Mouse (Mus musculus): ENCODE results near the gene Cdon.

Cdon gene

DNA sequence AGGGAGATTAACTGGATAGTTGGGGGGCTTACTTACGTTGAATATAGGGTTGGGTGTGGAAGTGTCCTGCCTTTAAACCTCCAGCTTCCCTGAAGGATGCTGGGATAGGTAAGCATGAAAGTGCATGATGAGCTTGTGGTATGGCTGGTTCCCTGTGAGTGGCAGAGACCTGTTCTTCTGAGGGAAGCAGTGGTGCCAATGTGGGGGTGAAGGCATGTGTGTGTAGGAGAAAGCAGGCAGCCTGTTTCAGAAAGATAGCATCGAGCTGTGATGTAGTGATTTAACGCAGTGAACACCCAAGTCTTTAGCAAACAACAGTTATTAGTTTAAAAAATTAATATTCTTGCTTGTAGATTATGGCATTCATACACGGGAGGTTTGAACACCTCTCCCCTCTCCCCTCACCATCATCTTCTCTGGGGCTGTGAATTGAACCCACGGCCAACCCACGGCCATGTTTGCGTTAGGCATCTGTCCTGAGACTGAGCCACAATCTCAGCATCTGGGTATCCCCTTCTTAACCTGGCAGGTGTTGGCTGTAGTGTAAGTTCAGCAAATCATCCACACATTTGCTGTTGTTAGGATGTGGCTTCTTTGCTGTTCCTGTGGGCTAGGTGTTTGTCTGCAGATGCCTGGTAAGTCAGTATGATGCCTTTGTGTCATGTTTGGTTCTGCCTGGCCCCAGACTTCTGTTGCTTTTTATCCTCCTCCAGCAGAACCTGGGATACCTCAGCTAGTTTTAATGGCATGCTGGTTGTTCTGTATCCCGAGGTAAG, 17.5 kb downstream of the Cdon start:
- DNase-seq (ENCODE audit: low spot score in 2 of 2), result peak in 1 of 2 experiments; percentile 36

DNA sequence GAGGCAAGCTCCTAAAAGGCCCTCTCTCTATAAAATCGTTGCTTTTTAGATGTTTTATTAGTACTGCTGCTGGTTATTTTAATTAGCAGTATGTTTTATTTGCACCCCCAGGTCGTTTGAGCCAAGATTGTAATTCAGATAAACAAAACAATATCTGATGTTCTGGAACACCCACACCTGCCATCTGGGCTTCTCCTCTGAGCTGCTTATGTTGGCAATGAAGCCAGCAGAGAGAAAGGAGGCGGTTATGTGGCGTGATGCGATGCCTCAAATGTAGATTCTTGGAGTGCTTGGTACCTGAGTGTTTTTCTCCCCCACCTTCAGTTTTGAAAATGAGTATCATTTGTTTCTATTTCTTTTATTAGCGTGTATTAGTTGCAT, 18.1 kb downstream of the Cdon start:
- peak; percentile 82 to 87 for DNase-seq (ENCODE audit: low spot score in 2 of 2)

DNA sequence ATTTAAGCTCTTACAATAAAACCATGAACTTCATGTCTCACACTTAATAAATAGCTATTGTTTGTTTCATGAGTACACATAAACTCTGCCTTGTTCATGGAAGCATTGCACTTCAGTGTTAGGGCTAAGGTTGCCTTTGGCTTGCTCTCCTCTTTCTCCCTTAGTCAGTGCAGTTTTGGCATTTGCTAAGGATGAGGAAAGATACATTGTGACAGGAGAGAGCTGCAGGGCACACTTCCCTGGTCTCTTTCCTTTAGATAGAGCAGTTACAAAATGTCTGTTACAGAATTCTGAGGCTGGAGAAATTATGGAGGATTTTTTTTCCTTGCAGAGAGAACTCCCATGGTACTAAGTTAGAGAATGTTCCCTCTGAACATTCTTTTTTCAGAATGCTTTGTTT, 18.8 kb downstream of the Cdon start:
- no peak for DNase-seq (ENCODE audit: low spot score in 2 of 2)

DNA sequence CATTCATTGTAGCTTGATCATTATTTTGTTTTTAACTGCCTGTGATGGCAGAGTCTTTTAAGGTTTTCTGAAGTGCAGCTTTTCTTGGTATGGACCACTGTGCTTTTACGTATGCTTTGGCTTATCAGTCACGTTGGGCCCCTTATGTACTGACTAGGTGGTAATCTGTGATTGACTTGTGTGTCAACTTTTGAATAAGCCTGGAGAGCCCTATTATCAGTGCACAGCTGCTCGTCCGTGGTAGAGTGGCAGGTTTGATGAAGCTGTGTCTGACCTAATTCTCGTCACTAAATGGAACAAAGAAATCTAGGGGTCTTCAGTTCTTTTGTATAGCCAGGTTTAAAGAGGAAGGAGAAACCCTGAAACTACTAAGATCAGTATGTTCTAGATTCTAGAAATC, 21.5 kb downstream of the Cdon start:
- DNase-seq (ENCODE audit: low spot score in 2 of 2), result no peak

DNA sequence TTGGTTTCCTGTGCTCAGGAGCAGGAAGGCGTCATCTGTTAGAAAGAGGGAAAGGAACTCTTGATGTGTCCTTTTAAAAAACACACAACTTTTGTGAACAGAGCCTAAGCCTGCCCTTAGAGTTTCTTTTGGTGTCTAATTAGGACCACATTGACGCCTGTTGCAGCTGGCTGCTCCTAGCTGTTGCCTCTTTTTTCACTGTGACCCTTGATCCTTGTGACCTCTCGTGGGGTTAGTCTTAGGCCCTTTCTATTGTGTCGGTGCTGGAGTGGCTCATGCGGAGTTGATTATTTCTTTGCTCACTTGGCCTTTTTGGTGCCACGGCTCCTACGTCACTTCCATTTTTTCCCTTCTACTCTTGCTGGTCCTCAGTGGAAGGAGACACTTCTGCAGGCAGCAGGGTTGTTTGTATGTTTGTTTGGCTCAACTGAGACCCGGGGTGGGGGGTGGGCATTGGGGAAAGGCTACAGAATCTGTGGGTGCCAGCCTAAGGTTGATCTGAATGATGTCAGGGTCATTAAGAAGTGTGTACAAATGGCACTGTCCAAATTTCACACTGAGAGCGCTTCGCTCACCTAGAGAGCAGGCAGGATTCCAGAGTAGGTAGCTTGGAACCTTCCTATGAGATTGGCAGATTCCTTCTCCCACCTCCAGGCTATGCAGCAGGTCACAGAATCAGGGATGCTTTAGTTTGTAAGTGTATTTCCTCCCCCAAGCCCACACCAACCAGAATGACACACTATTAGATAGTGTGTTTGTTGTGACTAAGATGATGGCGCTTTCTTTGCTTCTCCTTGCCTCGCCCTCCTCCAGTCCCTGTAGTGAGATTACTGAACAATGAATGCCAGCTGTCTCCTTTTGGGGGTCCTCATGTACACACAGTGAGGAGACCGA, 22.9 kb downstream of the Cdon start:
- no peak for DNase-seq (ENCODE audit: low spot score in 2 of 2)

DNA sequence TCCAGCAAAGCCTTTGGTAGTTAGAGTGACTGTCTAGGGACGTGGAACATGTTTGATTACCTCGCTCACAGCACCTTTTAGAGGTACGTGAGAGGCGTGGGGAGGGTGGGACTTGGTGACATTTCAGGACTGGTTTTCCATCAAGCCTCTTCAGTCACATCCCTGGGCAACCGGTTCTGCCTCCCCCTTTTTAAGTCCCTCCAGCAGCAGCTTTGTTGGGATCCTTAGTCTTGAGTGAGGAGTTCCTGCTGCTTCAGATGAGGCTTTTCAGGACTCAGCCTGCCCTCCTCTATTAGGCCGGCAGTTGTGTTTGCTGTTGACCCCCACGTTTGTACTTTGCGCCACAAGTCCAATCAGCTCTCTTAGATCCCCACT, 23.6 kb downstream of the Cdon start:
- no peak for DNase-seq (ENCODE audit: low spot score in 2 of 2)

DNA sequence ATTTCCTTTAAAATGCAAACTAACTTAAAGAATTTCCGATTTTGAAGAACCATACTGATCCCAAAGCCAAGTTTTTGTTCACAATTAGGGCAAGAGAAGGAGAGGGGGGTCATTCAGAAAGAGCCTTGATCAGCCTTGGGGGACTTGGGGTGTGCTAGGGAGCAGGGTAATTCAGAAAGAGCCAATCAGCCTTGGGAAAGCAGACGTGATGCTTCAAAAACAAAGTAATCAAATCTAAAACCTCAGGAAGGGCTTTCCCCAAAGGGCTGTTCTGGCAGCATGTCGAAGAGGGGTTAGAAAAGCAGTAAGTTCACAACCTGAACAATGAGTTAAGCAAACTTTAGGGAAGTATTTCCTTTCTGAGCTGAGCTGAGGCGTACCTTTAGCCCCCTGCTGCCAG, 26.0 kb downstream of the Cdon start:
- DNase-seq (ENCODE audit: low spot score in 2 of 2), result no peak

DNA sequence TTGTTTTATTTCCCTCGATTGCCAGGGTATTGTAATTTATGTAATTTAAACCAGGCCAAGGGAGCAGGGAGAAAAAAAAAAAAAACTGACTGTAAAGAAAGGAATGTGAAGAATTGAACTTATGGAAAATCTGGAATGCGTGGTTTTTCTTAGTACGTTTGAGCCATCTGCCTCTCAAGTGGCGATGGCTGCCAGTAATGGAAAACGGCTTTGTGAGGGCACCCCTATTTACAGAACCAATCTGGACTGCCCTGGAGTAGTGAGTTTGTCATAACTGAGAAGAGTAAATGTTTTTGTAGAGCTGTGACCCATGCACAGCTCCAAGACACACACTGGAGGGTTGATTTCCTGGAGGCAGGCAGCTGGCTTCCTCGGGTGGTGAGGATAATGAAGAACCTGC, 32.4 kb downstream of the Cdon start:
- no peak for DNase-seq (ENCODE audit: low spot score in 2 of 2)

DNA sequence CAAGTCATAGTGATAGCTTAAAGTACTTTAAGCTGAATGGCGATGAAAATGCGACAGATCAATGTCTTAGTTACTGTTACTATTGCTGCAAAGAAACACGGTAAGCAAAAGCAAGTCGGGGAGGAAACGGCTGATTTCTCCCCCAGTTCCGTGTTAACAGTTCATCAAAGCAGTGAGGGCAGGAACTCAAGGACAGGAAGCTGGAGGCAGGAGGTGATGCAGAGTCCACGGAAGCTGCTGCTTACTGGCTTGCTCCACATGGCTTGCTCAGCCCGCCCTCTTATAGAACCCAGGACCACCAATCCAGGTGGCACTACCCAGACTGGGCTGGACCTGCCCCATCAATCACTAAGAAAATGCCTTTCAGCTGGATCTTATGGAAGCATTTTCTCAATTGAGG, 38.7 kb downstream of the Cdon start:
- DNase-seq (ENCODE audit: low spot score in 2 of 2), result no peak

DNA sequence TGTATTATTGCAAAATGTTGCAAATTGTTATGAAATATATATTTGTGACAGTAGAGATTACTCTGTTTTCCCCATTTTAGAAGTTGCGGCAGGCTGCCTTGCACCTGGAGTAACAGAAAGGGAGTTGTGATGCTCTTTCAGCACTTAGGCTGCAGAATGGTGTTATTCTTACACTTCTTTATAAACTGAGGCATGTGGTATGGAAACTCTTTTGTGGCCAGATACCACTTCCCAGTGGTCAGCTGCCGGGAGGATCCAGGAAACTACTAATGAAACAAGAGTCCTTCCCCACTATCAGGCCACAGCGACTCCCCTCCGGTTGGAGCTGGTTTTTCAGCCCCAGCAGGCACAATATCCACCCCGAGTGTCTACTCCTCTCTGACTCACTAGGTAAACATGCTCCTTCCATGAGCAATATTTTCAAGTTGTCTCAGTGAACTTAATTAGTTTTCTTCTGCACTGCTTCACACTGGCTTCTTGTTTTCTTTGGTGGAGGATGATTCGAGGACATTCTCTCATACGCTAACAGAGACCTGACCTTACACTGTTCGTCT, 46.4 kb downstream of the Cdon start:
- no peak for DNase-seq (ENCODE audit: low spot score in 2 of 2)

DNA sequence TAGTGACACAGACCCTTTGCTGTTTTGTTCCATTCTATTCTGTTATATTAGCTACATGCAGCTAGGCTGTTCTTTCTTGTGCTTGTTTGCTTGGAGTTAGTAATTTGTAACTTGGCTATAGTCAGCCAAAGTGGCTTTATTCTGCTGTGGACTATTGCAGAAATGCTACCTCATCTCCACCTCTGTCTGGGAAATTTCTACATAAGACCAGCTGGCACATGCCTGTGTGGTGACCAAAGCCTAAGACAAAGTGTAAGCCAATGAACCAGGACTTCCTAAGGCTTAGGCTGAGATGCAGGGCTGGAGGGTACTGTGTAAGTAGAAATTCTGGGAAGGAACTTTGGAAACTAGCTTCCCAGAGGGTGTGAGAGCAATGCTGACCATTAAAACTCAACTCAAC, 48.0 kb downstream of the Cdon start:
- no peak for DNase-seq (ENCODE audit: low spot score in 2 of 2)

DNA sequence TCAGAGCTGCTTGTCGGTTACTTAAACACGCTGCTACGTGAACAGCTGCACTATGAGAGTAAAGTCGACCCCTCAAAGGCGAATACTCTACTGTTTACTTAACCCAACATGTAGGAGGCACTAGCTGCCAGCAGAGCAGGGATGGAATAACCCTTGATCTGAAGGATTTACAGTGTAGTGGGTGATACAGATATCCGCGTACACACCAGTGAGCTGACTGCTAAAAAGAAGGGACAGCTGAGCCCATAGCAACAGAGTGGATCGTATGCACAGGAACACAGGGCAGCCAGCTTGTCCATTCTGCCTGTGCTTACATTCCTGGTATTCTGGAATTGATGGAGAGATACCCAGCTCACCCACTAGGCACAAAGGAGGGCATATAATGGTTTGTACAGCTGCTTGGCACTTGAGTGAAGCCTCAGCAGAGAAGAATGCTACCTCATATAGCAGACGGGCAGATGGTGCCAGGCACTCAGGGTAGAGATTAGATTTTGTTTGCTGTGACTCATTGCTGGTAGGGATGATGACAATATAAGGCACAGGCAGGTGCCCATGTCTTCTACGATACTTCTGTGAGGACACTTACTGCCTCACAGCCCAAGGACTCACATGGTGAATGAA, 53.3 kb downstream of the Cdon start:
- DNase-seq (ENCODE audit: low spot score in 2 of 2), result no peak

DNA sequence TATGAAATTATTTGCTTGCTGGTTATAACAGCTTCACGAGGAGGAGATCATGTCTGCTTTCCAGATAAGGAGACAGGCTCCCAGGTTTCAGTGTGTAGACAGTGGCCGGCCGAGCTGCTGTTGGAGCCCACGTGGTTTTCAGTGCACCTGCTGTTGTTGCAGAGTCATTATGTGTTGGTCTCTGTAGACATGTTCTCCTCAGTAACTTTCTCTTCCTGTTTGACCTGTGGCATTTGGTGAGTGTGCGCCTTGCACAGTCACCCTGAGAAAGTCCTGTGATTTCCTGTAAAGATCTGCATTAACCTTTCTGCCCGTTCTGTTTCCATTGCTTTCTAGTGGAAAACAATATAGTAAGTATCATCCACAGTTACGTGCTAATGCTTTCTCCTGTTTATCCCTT, 54.5 kb downstream of the Cdon start:
- no peak for DNase-seq (ENCODE audit: low spot score in 2 of 2)

DNA sequence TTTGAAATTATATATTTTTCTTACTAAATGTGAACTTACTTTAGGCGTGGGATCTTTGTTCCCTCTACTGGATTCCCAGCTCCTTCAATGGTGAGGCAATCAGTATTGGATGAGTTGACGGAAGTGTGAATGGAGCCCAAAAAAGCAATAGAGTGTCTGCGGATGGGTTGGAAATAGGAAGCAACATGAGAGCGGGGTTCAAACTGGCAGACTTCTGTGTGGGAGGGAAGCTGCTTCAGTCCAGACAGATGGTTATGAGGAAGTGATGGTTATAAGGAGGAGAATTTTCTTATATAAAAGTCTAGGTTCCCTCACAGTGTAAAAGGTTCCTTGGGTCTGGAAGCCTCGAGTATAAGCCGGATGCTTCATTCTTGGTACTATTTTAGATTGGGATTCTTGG, 58.5 kb downstream of the Cdon start:
- DNase-seq (ENCODE audit: low spot score in 2 of 2), result peak; percentile 18 to 33

DNA sequence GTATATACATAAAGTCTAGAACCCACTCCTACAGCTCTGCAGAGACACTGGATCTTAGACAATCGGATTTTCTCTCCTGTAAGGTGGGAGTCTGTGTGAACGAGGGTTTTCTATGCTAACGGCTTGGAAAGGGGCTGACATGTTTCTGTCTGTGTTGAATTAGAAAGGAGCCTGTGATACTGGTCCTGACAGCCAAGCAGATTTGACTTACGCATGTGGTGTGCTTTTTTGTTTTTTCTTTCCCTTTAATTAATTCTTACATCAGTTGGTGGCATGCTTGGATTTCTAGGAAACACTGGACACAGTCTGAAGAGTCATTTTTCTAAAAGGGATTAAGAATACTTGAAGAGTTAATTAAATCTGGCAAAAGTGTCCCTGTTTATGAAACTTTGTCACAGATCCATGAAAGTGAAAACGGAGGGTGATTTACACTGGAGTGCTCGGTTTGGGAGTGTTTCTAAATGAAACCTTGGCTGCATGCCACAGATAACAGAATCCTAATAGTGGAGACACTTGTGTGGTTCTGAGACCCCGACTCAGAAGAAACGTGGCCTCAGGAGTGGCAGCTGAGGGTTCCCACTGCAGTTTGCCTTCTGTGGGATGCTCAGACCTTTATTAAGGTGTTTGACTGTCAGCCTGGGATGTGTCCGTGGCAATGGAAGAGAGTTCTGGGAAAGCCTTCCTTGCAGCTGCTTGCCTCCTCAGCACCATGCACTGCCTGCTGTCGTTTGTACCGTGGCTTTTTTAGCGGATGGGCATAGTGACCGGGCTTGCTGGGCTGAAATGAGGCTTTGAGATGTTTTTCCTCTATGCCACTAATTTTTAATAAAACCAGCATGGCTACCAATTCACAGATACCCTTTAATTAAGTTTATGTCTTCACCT, 61.3 kb downstream of the Cdon start:
- DNase-seq (ENCODE audit: low spot score in 2 of 2), result no peak

DNA sequence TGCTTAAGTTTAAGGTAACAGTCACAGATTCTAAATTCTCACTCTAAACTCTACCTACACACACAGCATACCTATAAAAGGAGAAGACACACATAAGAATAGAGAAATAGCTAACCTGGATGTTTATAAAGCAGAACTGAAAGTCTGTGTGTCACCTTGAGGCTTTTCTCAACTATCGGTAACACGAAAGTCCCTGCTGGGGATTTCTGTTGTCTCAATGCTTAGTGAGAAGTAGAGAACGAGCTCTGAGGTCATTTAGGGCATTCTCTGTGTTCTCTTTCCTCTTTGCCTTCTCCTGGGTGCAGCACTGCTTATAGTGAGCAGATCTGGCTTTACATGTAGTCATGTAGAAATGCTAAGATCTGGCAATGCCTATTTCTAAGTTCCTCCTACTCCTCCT, 63.0 kb downstream of the Cdon start:
- no peak for DNase-seq (ENCODE audit: low spot score in 2 of 2)

DNA sequence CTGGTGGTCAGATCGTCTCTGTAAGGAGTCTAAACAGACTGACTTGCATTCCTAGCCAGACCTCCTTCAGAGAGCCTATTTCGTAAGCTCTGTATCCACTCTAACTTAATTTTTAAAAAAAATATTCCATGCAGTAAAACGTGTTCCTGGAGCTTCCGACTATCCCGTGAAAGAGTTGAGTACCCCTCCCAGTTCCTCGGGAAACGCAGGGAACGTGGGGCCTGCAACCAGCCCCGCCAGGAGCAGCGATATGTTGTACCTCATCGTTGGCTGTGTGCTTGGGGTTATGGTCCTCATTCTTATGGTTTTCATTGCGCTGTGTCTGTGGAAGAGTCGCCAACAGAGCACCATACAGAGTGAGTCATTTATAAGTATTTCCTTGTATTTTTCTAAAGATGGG, 65.7 kb downstream of the Cdon start:
- DNase-seq (ENCODE audit: low spot score in 2 of 2), result no peak

DNA sequence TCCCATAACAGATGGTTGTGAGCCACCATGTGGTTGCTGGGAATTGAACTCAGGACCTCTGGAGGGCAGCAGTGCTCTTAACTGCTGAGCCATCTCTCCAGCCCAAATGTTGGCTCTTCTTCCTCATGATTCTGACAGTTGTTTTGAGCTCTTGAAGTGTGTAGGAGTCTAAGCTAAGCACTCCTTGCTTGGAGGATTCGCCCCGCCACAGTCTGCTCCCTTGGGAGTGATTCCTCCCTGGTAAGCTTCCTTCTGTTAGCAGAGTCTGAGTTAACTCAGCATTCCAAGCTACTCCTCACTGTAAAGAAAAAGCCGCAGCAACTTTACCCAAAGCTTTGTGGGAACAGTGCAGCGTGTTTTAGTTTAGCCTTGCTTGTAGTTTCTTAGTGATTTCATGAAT, 67.6 kb downstream of the Cdon start:
- peak in 1 of 2 experiments; percentile 23 for DNase-seq (ENCODE audit: low spot score in 2 of 2)

DNA sequence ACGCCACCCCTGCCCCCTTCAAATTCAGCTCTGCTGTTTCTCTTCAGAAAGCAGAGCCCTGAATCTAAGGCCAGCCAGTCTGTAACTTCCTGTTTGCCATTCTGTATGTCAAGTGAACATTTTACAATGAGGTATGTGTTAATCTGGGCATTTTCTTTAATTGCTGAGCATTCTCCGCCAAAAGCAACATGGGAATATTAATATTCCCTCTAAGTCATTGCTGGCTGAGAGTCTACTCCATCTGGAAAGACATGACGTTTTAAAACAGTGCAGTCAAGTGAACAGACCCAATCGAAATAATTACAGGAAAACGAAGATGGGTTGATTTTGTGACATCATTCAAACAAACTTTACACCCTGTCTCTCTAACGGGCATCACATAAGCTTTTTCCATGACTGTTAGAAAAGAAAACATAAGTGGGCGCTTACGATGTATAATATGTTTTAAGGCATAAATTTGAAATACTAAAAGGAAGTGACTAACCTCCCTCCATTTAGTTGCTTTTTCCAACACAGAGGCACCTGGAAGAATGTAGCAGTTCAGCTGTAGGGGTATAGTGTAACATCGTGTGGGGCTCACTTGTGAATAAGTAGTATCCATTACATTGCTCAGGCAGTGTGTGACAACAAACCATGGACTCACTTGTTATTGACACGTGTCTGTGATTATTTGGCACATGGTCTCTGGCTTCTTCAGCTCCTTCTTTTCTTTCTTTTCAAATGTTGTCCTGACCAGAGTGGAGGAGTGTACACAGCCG, 70.4 kb downstream of the Cdon start:
- no peak for DNase-seq (ENCODE audit: low spot score in 2 of 2)

DNA sequence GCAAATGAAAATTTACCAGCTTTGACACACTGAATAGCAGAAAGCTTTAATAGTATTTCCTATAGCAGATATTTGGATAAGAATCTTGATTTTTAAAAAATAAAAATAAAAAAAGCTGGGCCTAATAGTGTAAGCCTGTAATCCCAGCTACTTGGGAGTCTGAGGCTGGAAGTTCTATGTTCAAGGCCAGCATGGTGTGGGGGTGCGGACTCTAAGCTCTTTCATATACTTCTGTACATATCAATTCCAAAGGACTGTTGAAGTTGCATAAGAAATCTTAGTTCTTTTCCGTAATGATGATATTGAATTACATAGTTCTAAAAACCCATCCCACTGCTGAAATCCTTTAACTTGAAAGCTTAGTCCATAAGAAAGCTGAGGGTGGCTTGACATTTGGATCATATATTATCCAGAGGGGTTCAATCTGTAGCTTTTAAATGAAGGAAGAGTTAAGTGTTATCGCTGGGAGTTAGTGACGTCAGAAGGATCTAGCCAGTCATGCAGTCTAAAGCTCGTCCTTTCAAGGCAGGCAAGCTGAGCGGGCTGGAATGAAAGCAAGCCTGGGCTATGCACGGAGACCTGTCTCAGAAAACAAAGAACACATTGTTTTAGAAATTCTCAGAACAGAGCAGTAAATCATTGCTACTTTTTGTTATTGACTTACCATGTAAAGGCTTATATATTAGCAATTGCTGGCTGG, 72.3 kb downstream of the Cdon start:
- DNase-seq (ENCODE audit: low spot score in 2 of 2), result no peak

All from right cerebral cortex, adult 2 months (tissue).